Mouse (Mus musculus) ovary, postnatal 36 days (tissue): ENCODE data around the gene Tcn2.

Source experiments
- DNase-seq: peaks from one replicate; pipeline ENCODE4 v3.0.0; 2022; ENCODE audit warnings: low spot score, mixed read lengths

Gene Tcn2

DNA sequence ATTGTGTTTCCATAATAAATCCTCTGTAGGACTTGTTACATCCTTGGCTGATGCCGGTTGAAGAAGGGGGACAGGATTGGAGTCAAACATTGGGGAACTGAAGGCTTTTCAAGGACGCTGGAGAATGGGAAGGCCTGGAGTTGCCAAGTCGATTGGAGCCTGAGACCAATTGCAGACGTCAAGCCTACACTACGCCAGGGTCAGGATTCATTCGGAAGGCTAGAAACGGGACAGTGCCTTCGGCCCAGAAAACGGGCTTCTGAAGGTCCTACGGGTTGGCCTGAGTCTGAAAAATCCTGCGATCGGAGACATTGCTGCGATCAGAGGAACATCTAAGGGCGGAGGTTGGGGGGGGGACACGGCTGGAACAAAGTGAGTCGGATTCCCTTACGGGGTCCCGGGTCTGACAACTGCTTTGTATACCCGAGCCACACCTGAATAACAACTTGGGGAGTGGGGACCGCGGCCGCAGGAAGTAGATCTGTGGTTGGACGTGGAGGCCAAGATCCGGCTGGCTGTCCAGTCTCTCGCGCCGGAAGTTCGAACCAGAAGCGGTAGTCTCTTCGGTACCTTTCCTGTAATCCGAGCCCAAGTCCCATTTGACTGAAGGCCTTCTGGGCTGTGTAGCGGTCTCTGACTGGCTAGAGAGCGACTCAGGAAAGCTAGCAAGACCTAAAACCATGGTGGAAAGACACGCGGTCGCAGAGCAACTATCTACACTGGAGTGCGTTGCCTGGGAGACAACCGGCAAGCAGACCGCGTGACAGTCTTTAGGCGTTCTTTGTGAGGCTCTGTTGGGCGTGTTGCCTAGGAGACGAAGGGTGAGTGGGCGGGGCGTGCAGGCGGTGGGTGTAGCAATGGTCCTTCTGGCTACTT is 37.3 kb downstream of the Tcn2 start, which contains the start of the genes 4921536K21Rik and Dusp18:
4921536K21Rik (minus strand) TSS at position 693 of the 876 bp plus-strand sequence.
Dusp18 (plus strand) TSS at position 835 of the 876 bp plus-strand sequence.
- peak; percentile 91 for DNase-seq

DNA sequence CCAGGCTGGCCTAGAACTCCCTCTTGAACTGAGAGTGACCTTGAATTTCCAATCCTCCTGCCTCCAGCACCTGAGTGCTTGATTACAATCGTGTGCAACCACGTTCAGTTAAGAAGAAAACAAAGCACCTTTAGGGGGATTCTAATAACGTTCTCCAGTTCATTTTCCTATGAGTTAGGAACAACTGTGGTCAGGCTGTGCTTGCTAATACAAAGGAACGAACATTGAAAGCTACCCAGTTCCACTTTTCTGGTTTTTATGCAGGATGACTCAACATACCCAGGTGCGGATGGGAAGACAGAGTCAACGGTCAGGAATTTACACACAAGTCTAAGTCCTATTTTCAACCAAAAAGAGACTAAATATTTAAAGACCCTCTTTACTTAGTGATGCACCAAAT is 38.0 kb downstream of the Tcn2 start:
- DNase-seq = no peak

DNA sequence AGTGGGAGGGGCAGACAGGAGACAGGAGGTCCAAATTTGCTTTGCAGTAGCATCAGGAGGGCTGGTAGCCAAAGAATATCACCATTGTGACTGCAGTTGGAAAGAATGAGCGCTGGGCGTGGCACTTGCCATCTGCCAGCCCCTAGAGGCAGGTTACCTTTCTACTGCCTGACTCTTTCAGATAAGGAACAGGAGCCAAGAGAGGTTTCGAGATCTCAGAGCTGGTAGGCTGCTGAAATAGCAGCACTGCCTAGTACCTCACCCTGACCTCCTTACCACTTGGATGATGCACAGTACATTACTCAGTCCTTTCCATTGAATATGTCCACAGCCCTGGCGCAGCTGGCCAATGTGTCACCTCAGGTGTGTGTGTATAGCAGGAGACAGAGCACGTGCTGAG is 44.6 kb downstream of the Tcn2 start:
- no peak for DNase-seq

DNA sequence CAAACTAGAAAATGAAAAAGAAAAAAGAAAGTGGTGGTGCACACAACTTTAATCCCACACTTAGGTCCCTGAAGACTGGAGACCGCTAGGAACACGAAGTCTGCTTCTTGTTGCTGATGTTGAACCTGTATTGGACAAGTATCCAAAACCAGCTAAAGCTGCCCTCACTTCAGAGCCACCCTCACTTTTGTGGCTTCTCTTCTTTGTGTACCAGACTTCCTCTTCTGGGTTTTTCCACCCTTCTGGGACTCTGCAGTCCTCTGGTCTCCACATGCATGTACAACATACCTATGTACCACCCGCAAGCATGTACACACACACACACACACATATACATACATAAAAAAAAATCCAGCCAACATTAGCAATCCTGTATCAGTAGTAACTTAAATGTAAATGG is 48.2 kb downstream of the Tcn2 start:
- no peak for DNase-seq

GRCm38 (mm10) chr11:3879836-3880235 is 52.1 kb downstream of the Tcn2 start:
- peak; percentile 59 for DNase-seq

GRCm38 (mm10) chr11:3878660-3879059 is 53.3 kb downstream of the Tcn2 start:
- DNase-seq = no peak

- no peak for DNase-seq
These were observed 55.5 kb downstream of the Tcn2 start for GRCm38 (mm10) chr11:3876419-3876818.
